In genomic region chr2:28134605-28135004, GRCm38 (mm10) we compare ENCODE assay signal across 14 mouse cellular contexts. TPM values are rescaled to one million over a fixed set of nuclear protein-coding genes. Genes with fewer than 3 reads are reported as not detected.
A peak's percentile ranks its signal among the peaks of the same experiment; 100 is the strongest.
DNase-seq lines count a peak whose midpoint lies in the region; TF ChIP-seq lines count a peak whose summit lies in the region.
"Had no signal": no experiment of that assay in that cellular context is flagged by ENCODE, and none has a peak within 500 bp of the region (broad histone marks: within the 10 kb centered on the region; RNA-seq: fewer than 3 reads in every experiment).

No protein-coding gene starts in this region.

- no peaks in the 10 kb centered on the region for H3K36me3 ChIP-seq in C2C12 (ENCODE audit: control insufficient read depth, insufficient read depth)
- H3K36me3 ChIP-seq: G1E had no signal

- H3K79me2 ChIP-seq in C2C12 (ENCODE audit: control insufficient read depth, insufficient read depth) = no peaks in the 10 kb centered on the region

- TF ChIP-seq CTCF in C2C12 (IDR thresholded peaks at IDR 0.05; ENCODE audit: control insufficient read depth, insufficient read depth, insufficient read length) = no peak

- H3K79me3 ChIP-seq in C2C12 (ENCODE audit: low read depth) = no peaks in the 10 kb centered on the region

- no peak overlapping the region for H3K4me3 ChIP-seq in C2C12 (ENCODE audit: insufficient read depth, poor library complexity, severe bottlenecking)

- H3ac ChIP-seq in C2C12 (ENCODE audit: control insufficient read depth, insufficient read length, low read depth) = no peak overlapping the region

- no peak for DNase-seq in kidney, postnatal 25 days
- DNase-seq: adrenal gland, adult 2 months; adrenal gland, adult 8-10 months; adrenal gland, postnatal 10 days; adrenal gland, postnatal 14 days; adrenal gland, postnatal 25 days; adrenal gland, postnatal 36 days; B cell, adult 2 months had no signal

- H3K27me3 ChIP-seq in C2C12 (ENCODE audit: control insufficient read depth, insufficient read depth, insufficient read length) = peaks cover 26% of the 10 kb centered on the region
- H3K27me3 ChIP-seq: Patski had no signal

TF ChIP-seq in C2C12, 6 proteins besides CTCF, POLR2A, EP300 and RAD21:
- TF ChIP-seq CEBPB (IDR thresholded peaks at IDR 0.05; ENCODE audit: low read depth) (no peak), MAX (IDR thresholded peaks at IDR 0.05) (no peak), USF1 (IDR thresholded peaks at IDR 0.05; ENCODE audit: low read depth) (no peak), MYOD1 (IDR thresholded peaks at IDR 0.05; ENCODE audit: control insufficient read depth, insufficient read length, low read depth) (peak; percentile 63), MYOG (IDR thresholded peaks at IDR 0.05; ENCODE audit: control insufficient read depth, extremely low read depth, insufficient read length) (no peak)

RNA-seq across cellular contexts. Expression of gene Fcnb, which starts 49.9 kb away (rescaled TPM):
- not detected for polyA plus RNA-seq in C2C12 (2012; fragmentation: generic; extraction: Trizol)
- polyA plus RNA-seq: activated CD4-positive, CD25-positive, alpha-beta regulatory T cell, adult 4 months; adrenal gland, adult 2 months; CD4-positive, CD25-positive, alpha-beta regulatory T cell, adult 4 months; cerebellum, adult 2 months; G1E; Patski had no signal

RNA-seq across cellular contexts. Expression of gene Olfm1, which starts 58.2 kb away (rescaled TPM):
- 55.2 TPM for polyA plus RNA-seq in C2C12 (2012; fragmentation: generic; extraction: Trizol)
- polyA plus RNA-seq: CD4-positive, CD25-positive, alpha-beta regulatory T cell, adult 4 months had no signal
